Mouse (Mus musculus): ENCODE measurements around the gene Kidins220.

GRCm38 (mm10) chr12:25012555-25013540 lies 38.1 kb downstream of the Kidins220 start:
- TF ChIP-seq POLR2A (IDR thresholded peaks at IDR 0.05; ENCODE audit: insufficient read depth, low read depth, low read length) (no peak), CTCF (IDR thresholded peaks at IDR 0.05) (no peak), EP300 (IDR thresholded peaks at IDR 0.05; ENCODE audit: insufficient read depth, low read depth, low read length) (no peak)
